Mouse (Mus musculus) cortical plate, adult 2 months (tissue): ENCODE measurements around the gene Anapc2. TPM values are rescaled to one million over a fixed set of nuclear protein-coding genes. Genes with fewer than 3 reads are reported as not detected.

Experiments used
- H3K27ac ChIP-seq: fragments of 200-500 bp; 2 replicates; pipeline ENCODE4 v1.5.1; 2012; ENCODE audit warnings: low read length, control low read depth, inconsistent platforms; ENCODE audit not compliant: insufficient read depth
- H3K4me1 ChIP-seq: fragments of 200-500 bp; 2 replicates; pipeline ENCODE4 v1.6.1; 2011; ENCODE audit warnings: low read length; ENCODE audit not compliant: control insufficient read depth, insufficient read depth
- H3K4me3 ChIP-seq: fragments of 200-500 bp; 2 replicates; pipeline ENCODE4 v1.5.1; 2011; ENCODE audit warnings: mild to moderate bottlenecking, low read length, control low read depth; ENCODE audit not compliant: insufficient read depth
- CTCF ChIP-seq: fragments of 200-500 bp; IDR thresholded peaks from 2 replicates; pipeline ENCODE4 v1.5.1; 2011; ENCODE audit warnings: mild to moderate bottlenecking, control low read depth, low read length; ENCODE audit not compliant: insufficient read depth; ENCODE audit errors: extremely low read depth
- POLR2A ChIP-seq: fragments of 200-500 bp; IDR thresholded peaks from 2 replicates; pipeline ENCODE4 v1.6.1; 2011; ENCODE audit warnings: mild to moderate bottlenecking, low read length, control low read depth; ENCODE audit not compliant: insufficient read depth; ENCODE audit errors: extremely low read depth
- polyA plus RNA-seq: library from polyadenylated mRNA; depleted of rRNA; stranded (reverse); fragments of >200 nt; gene quantifications from 2 replicates; pipeline ENCODE4 v1.2.3, GENCODE M21; 2012; rRNA removed

Gene Anapc2
- polyA plus RNA-seq, 1 experiment, result 75.7 TPM

GRCm38 (mm10) chr2:25333569-25333968 lies 61.3 kb downstream of the Anapc2 start:
- H3K4me1 ChIP-seq, result peaks cover 2% of the 10 kb centered on the region; the same call in 1 of the 2 replicates
- peak overlapping the region; percentile 46; the same call in 1 of the 2 replicates for H3K4me3 ChIP-seq
- TF ChIP-seq CTCF (no peak), POLR2A (no peak)

More at GRCm38 (mm10) chr2:25333569-25333968, 61.3 kb downstream of the Anapc2 start:
- no peak overlapping the region for H3K27ac ChIP-seq

Other genes starting within 250 kb of the Anapc2 start
- gene Nsmf, start 218.1 kb upstream of the Anapc2 start, polyA plus RNA-seq, result 724 and 838 TPM in 2 replicates
- gene Entpd8, start 192.2 kb upstream of the Anapc2 start, polyA plus RNA-seq, result not detected in 2 replicates
- gene Noxa1, start 177.3 kb upstream of the Anapc2 start, polyA plus RNA-seq, result not detected in 2 replicates
- gene Nrarp, start 91.7 kb upstream of the Anapc2 start, polyA plus RNA-seq, result 22.1 and 24.2 TPM in 2 replicates
- 2.5 TPM in 2 replicates for gene Tor4a, start 75.6 kb upstream of the Anapc2 start, polyA plus RNA-seq
- gene Nelfb, start 61.0 kb upstream of the Anapc2 start, polyA plus RNA-seq, result 52.0 and 57.5 TPM in 2 replicates
- gene Stpg3, start 57.8 kb upstream of the Anapc2 start, polyA plus RNA-seq, result 0.11 TPM in 1 of 2 replicates, not detected in the other
- 0.19 and 0.21 TPM in 2 replicates for gene Fam166a, start 53.7 kb upstream of the Anapc2 start, polyA plus RNA-seq
- 527 and 537 TPM in 2 replicates for gene Tubb4b, start 47.8 kb upstream of the Anapc2 start, polyA plus RNA-seq
- gene Slc34a3, start 38.1 kb upstream of the Anapc2 start, polyA plus RNA-seq, result 0.26 and 0.44 TPM in 2 replicates
- gene Rnf224, start 35.7 kb upstream of the Anapc2 start, polyA plus RNA-seq, result not detected in 2 replicates
- gene Rnf208, start 30.2 kb upstream of the Anapc2 start, polyA plus RNA-seq, result 314 and 325 TPM in 2 replicates
- 0.21 and 0.57 TPM in 2 replicates for gene Cysrt1, start 30.0 kb upstream of the Anapc2 start, polyA plus RNA-seq
- gene AL732309.1, start 25.6 kb upstream of the Anapc2 start, polyA plus RNA-seq, result 14.0 and 15.5 TPM in 2 replicates
- 33.8 and 36.0 TPM in 2 replicates for gene Tmem203, start 17.0 kb upstream of the Anapc2 start, polyA plus RNA-seq
- gene Tprn, start 9.9 kb upstream of the Anapc2 start, polyA plus RNA-seq, result 14.0 and 22.0 TPM in 2 replicates
- gene Ssna1, start within 50 bp of the Anapc2 start, polyA plus RNA-seq, result 87.9 and 93.2 TPM in 2 replicates
- not detected in 2 replicates for gene Tmem210, start 15.7 kb downstream of the Anapc2 start, polyA plus RNA-seq
- not detected in 2 replicates for gene Lrrc26, start 17.4 kb downstream of the Anapc2 start, polyA plus RNA-seq
- gene Grin1, start 46.7 kb downstream of the Anapc2 start, polyA plus RNA-seq, result 336 and 340 TPM in 2 replicates
- 27.0 and 28.4 TPM in 2 replicates for gene Man1b1, start 59.9 kb downstream of the Anapc2 start, polyA plus RNA-seq
- 59.8 and 69.1 TPM in 2 replicates for gene Dpp7, start 83.9 kb downstream of the Anapc2 start, polyA plus RNA-seq
- 16.6 and 20.4 TPM in 2 replicates for gene Uap1l1, start 93.2 kb downstream of the Anapc2 start, polyA plus RNA-seq
- 4.0 and 4.4 TPM in 2 replicates for gene Sapcd2, start 99.8 kb downstream of the Anapc2 start, polyA plus RNA-seq
- gene Entpd2, start 123.4 kb downstream of the Anapc2 start, polyA plus RNA-seq, result 15.8 and 19.0 TPM in 2 replicates
- 435 and 468 TPM in 2 replicates for gene Npdc1, start 126.9 kb downstream of the Anapc2 start, polyA plus RNA-seq
- gene Fut7, start 150.8 kb downstream of the Anapc2 start, polyA plus RNA-seq, result 0.38 and 0.48 TPM in 2 replicates
- 105 and 109 TPM in 2 replicates for gene Abca2, start 156.2 kb downstream of the Anapc2 start, polyA plus RNA-seq
- 0.72 and 0.79 TPM in 2 replicates for gene Clic3, start 184.4 kb downstream of the Anapc2 start, polyA plus RNA-seq
- gene Paxx, start 188.6 kb downstream of the Anapc2 start, polyA plus RNA-seq, result 137 TPM in 2 replicates
- 2,250 and 2,426 TPM in 2 replicates for gene Ptgds, start 197.6 kb downstream of the Anapc2 start, polyA plus RNA-seq
- not detected in 2 replicates for gene Lcn12, start 221.4 kb downstream of the Anapc2 start, polyA plus RNA-seq
- 44.3 and 46.1 TPM in 2 replicates for gene Fbxw5, start 228.3 kb downstream of the Anapc2 start, polyA plus RNA-seq
- 2.3 and 3.3 TPM in 2 replicates for gene C8g, start 229.2 kb downstream of the Anapc2 start, polyA plus RNA-seq